Mouse (Mus musculus): ENCODE data around the gene Ube2b. TPM values are rescaled to one million over a fixed set of nuclear protein-coding genes. Genes with fewer than 3 reads are reported as not detected.
A peak's percentile ranks its signal among the peaks of the same experiment; 100 is the strongest.

Ube2b gene
- total and polyA plus RNA-seq, 3 experiments: 35.4 to 112 TPM; not detected in 1

- H3K9ac ChIP-seq (ENCODE audit: control insufficient read depth, low read depth, low read length, poor library complexity, severe bottlenecking): no peak overlapping the region
- no peaks in the 10 kb centered on the region; a peak in 2 of 4 replicates for H3K27me3 ChIP-seq (ENCODE audit: control insufficient read depth in 1 of 2, insufficient read depth in 2 of 2, low read length in 2 of 2)
- H3K36me3 ChIP-seq (ENCODE audit: control insufficient read depth in 1 of 2, insufficient read depth in 2 of 2, low read length in 2 of 2): no peaks in the 10 kb centered on the region
- no peak for TF ChIP-seq MAX (IDR thresholded peaks at IDR 0.05; ENCODE audit: low read length)
- no peak for TF ChIP-seq MEF2A (IDR thresholded peaks at IDR 0.05; ENCODE audit: extremely low read depth, insufficient replicate concordance, low read depth, low read length, poor library complexity, severe bottlenecking)
- no peak for TF ChIP-seq HCFC1 (IDR thresholded peaks at IDR 0.05; ENCODE audit: low read depth, low read length)
- TF ChIP-seq ZMIZ1 (IDR thresholded peaks at IDR 0.05; ENCODE audit: low read depth, low read length): no peak
- no peak for TF ChIP-seq POLR2AphosphoS2 (IDR thresholded peaks at IDR 0.05; ENCODE audit: low read length)
- no peak for TF ChIP-seq MAFK (IDR thresholded peaks at IDR 0.05; ENCODE audit: borderline replicate concordance, low read depth, low read length)
- TF ChIP-seq SIN3A (IDR thresholded peaks at IDR 0.05; ENCODE audit: low read length): no peak
- no peak for TF ChIP-seq ZKSCAN1 (IDR thresholded peaks at IDR 0.05; ENCODE audit: low read depth, low read length)
- no peak for TF ChIP-seq NELFE (IDR thresholded peaks at IDR 0.05; ENCODE audit: low read depth, low read length)
- no peak for TF ChIP-seq CTCF (IDR thresholded peaks at IDR 0.05 in 2 of 3, conservative IDR thresholded peaks at IDR 0.05 in 1 of 3; ENCODE audit: control insufficient read depth in 1 of 3, insufficient read depth in 1 of 3, low read depth in 2 of 3, low read length in 3 of 3, poor library complexity in 1 of 3, severe bottlenecking in 1 of 3)
- TF ChIP-seq E2F4 (IDR thresholded peaks at IDR 0.05; ENCODE audit: borderline replicate concordance, low read depth, low read length): no peak
- TF ChIP-seq MXI1 (IDR thresholded peaks at IDR 0.05; ENCODE audit: low read depth, low read length): no peak
- no peak for TF ChIP-seq GATA1 (IDR thresholded peaks at IDR 0.05; ENCODE audit: low read depth, low read length)
- no peaks in the 10 kb centered on the region for H3K79me2 ChIP-seq (ENCODE audit: control insufficient read depth, insufficient read depth, low read length, poor library complexity)
- H3K4me1 ChIP-seq (ENCODE audit: control insufficient read depth in 1 of 2, insufficient read depth in 2 of 2, low read length in 2 of 2): 0 out of 4 replicates have a peak, but pooled peaks cover 0 to 2% of the 10 kb centered on the region in 2 experiments
- no peak overlapping the region for H3K27ac ChIP-seq (ENCODE audit: control insufficient read depth, low read depth, low read length)
- no peak for DNase-seq (ENCODE audit: low read depth, low spot score)
- H3K9me3 ChIP-seq (replicated peaks; ENCODE audit: insufficient read depth, low read length): no peaks in the 10 kb centered on the region
- no peak overlapping the region for H3K4me3 ChIP-seq (ENCODE audit: control insufficient read depth in 1 of 2, insufficient read depth in 1 of 2, low read depth in 2 of 2, low read length in 2 of 2)
Observed at GRCm38 (mm10) chr11:51960061-51960460, 40.5 kb downstream of the Ube2b start.

- Histone ChIP-seq H3K9ac (ENCODE audit: control insufficient read depth, low read depth, low read length, poor library complexity, severe bottlenecking) (no peak overlapping the region), H3K4me1 (ENCODE audit: control insufficient read depth in 1 of 2, insufficient read depth in 2 of 2, low read length in 2 of 2) (0 out of 4 replicates have a peak, but pooled peaks cover 0 to 2% of the 10 kb centered on the region in 2 experiments)
Observed at GRCm38 (mm10) chr11:51959511-51959910, 41.1 kb downstream of the Ube2b start.

GRCm38 (mm10) chr11:51957760-51958159 is 42.8 kb downstream of the Ube2b start:
- H3K27ac ChIP-seq (ENCODE audit: control insufficient read depth, low read depth, low read length): no peak overlapping the region
- H3K4me1 ChIP-seq (ENCODE audit: control insufficient read depth in 1 of 2, insufficient read depth in 2 of 2, low read length in 2 of 2): 0 out of 4 replicates have a peak, but pooled peaks cover 0 to 2% of the 10 kb centered on the region in 2 experiments
- no peak for DNase-seq (ENCODE audit: low read depth, low spot score)
- H3K27me3 ChIP-seq (ENCODE audit: control insufficient read depth in 1 of 2, insufficient read depth in 2 of 2, low read length in 2 of 2): peaks cover 0 to 1% of the 10 kb centered on the region in 2 experiments; a peak in 2 of 4 replicates
- TF ChIP-seq SIN3A (IDR thresholded peaks at IDR 0.05; ENCODE audit: low read length): no peak
- TF ChIP-seq CHD2 (IDR thresholded peaks at IDR 0.05; ENCODE audit: low read length): no peak
- no peak for TF ChIP-seq POLR2AphosphoS5 (IDR thresholded peaks at IDR 0.05; ENCODE audit: borderline replicate concordance, low read depth, low read length)
- no peak for TF ChIP-seq ETS1 (IDR thresholded peaks at IDR 0.05; ENCODE audit: low read depth, low read length)
- TF ChIP-seq NELFE (IDR thresholded peaks at IDR 0.05; ENCODE audit: low read depth, low read length): no peak
- no peak for TF ChIP-seq KAT2A (conservative IDR thresholded peaks at IDR 0.05; ENCODE audit: low read depth, low read length)
- no peak for TF ChIP-seq BHLHE40 (IDR thresholded peaks at IDR 0.05; ENCODE audit: borderline replicate concordance, low read depth, low read length)
- no peak for TF ChIP-seq USF2 (IDR thresholded peaks at IDR 0.05; ENCODE audit: borderline replicate concordance in 1 of 2, insufficient read depth in 1 of 2, low read depth in 1 of 2, low read length in 2 of 2)
- no peak overlapping the region for H3K4me3 ChIP-seq (ENCODE audit: control insufficient read depth in 1 of 2, insufficient read depth in 1 of 2, low read depth in 2 of 2, low read length in 2 of 2)
- no peak overlapping the region for H3K9ac ChIP-seq (ENCODE audit: control insufficient read depth, low read depth, low read length, poor library complexity, severe bottlenecking)
- H3K9me3 ChIP-seq (replicated peaks; ENCODE audit: insufficient read depth, low read length): no peaks in the 10 kb centered on the region
- H3K79me2 ChIP-seq (ENCODE audit: control insufficient read depth, insufficient read depth, low read length, poor library complexity): no peaks in the 10 kb centered on the region
- no peaks in the 10 kb centered on the region for H3K36me3 ChIP-seq (ENCODE audit: control insufficient read depth in 1 of 2, insufficient read depth in 2 of 2, low read length in 2 of 2)

More at GRCm38 (mm10) chr11:51959511-51959910, 41.1 kb downstream of the Ube2b start:
- TF ChIP-seq EP300 (IDR thresholded peaks at IDR 0.05; ENCODE audit: low read depth in 1 of 2, low read length in 2 of 2) (peak; percentile 48 to 71; a peak in 2 of 4 replicates), ZMIZ1 (IDR thresholded peaks at IDR 0.05; ENCODE audit: low read depth, low read length) (no peak), MYB (IDR thresholded peaks at IDR 0.05; ENCODE audit: low read depth, low read length) (0 out of 2 replicates have a peak, but pooled peaks have one; percentile 17), UBTF (IDR thresholded peaks at IDR 0.05; ENCODE audit: borderline replicate concordance, insufficient read depth, low read depth, low read length) (no peak), TAL1 (IDR thresholded peaks at IDR 0.05; ENCODE audit: low read length) (peak; percentile 51)
- Histone ChIP-seq H3K4me3 (ENCODE audit: control insufficient read depth in 1 of 2, insufficient read depth in 1 of 2, low read depth in 2 of 2, low read length in 2 of 2) (no peak overlapping the region), H3K27me3 (ENCODE audit: control insufficient read depth in 1 of 2, insufficient read depth in 2 of 2, low read length in 2 of 2) (no peaks in the 10 kb centered on the region; a peak in 2 of 4 replicates), H3K9me3 (replicated peaks; ENCODE audit: insufficient read depth, low read length) (no peaks in the 10 kb centered on the region), H3K36me3 (ENCODE audit: control insufficient read depth in 1 of 2, insufficient read depth in 2 of 2, low read length in 2 of 2) (no peaks in the 10 kb centered on the region), H3K27ac (ENCODE audit: control insufficient read depth, low read depth, low read length) (no peak overlapping the region), H3K79me2 (ENCODE audit: control insufficient read depth, insufficient read depth, low read length, poor library complexity) (no peaks in the 10 kb centered on the region)
- peak; percentile 68 for DNase-seq (ENCODE audit: low read depth, low spot score)

Data from MEL (cell line).